Mouse (Mus musculus): ENCODE results near the gene Rnase13. TPM values are rescaled to one million over a fixed set of nuclear protein-coding genes. Genes with fewer than 3 reads are reported as not detected.

Rnase13 gene
- polyA plus RNA-seq (2012; rRNA removed): not detected in 2 replicates

GRCm38 (mm10) chr14:51922571-51922865 lies at the start of gene Rnase13:
Rnase13 (minus strand) TSS chr14:51922773.

GRCm38 (mm10) chr14:51918125-51918524 lies 4.4 kb downstream of the Rnase13 start, which contains the start of gene Tppp2:
Tppp2 (plus strand) TSS chr14:51918425.

GRCm38 (mm10) chr14:51913960-51914762 lies 8.4 kb downstream of the Rnase13 start, which contains the start of gene Ndrg2:
Ndrg2 (minus strand) TSS chr14:51914158.

GRCm38 (mm10) chr14:51892191-51892939 lies 30.2 kb downstream of the Rnase13 start, which contains the start of gene Slc39a2:
Slc39a2 (plus strand) TSS chr14:51892889.

DNA sequence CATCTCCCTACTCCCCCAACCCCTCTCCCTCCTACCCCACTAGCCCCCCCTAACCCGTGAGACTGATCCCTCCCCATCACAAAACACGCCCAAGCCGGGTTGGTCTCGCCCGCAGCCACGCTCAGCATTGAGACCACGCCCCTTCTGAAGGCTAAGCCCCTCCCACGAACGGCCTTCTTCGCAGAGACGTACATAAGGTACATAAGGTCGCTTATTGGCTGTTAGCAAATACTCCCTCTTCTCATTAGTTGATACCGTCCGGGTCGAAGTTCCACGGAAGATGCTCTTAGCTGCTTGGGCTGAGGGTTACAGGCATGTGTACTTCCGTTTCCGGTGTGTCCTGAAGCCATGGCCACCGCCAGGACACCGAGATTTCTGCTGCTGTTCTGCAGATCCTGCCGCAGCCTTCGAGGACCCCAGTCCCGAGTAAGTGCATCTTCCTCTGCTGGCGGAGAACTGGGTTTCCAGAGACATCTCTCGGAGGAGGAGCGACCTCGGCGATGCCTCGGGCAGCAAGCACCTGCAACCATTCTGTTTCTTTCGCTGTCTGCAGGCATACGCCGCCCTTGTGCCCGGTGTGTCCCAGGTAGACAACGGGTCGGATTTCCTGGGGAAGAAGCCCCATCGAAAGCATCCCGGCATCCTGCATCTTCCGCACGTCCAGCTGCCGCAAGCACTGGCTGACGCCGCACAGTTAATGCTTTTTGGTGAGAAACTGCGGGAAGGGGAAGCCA lies 37.8 kb downstream of the Rnase13 start, which contains the start of gene Mettl17:
TSS of gene Mettl17 (plus strand) at position 245 of the 734 bp plus-strand sequence.

Other genes starting within 250 kb of the Rnase13 start
- gene Gm17079, start 227.3 kb downstream of the Rnase13 start, polyA plus RNA-seq (2012; rRNA removed): not detected in 2 replicates
- gene Gm5800, start 205.6 kb downstream of the Rnase13 start, polyA plus RNA-seq (2012; rRNA removed): not detected in 2 replicates
- not detected in 2 replicates for gene Ang4, start 149.2 kb downstream of the Rnase13 start, polyA plus RNA-seq (2012; rRNA removed)
- not detected in 2 replicates for gene AY358078, start 122.7 kb downstream of the Rnase13 start, polyA plus RNA-seq (2012; rRNA removed)
- 1.4 and 2.7 TPM in 2 replicates for gene Ear6, start 69.1 kb downstream of the Rnase13 start, polyA plus RNA-seq (2012; rRNA removed)
- 40.3 and 57.0 TPM in 2 replicates for gene Mettl17, start 37.9 kb downstream of the Rnase13 start, polyA plus RNA-seq (2012; rRNA removed)
- 3.3 and 3.7 TPM in 2 replicates for gene Slc39a2, start 29.9 kb downstream of the Rnase13 start, polyA plus RNA-seq (2012; rRNA removed)
- gene Ndrg2, start 8.6 kb downstream of the Rnase13 start, polyA plus RNA-seq (2012; rRNA removed): 10.3 and 13.9 TPM in 2 replicates
- gene Tppp2, start 4.3 kb downstream of the Rnase13 start, polyA plus RNA-seq (2012; rRNA removed): not detected in 2 replicates
- gene Arhgef40, start 61.9 kb upstream of the Rnase13 start, polyA plus RNA-seq (2012; rRNA removed): 94.3 and 142 TPM in 2 replicates
- gene Tmem253, start 92.9 kb upstream of the Rnase13 start, polyA plus RNA-seq (2012; rRNA removed): 1.6 and 1.7 TPM in 2 replicates
- 172 and 232 TPM in 2 replicates for gene Zfp219, start 98.0 kb upstream of the Rnase13 start, polyA plus RNA-seq (2012; rRNA removed)
- gene Olfr221, start 119.7 kb upstream of the Rnase13 start, polyA plus RNA-seq (2012; rRNA removed): not detected in 2 replicates
- 691 and 1,274 TPM in 2 replicates for gene Hnrnpc, start 181.3 kb upstream of the Rnase13 start, polyA plus RNA-seq (2012; rRNA removed)
- gene Rpgrip1, start 187.9 kb upstream of the Rnase13 start, polyA plus RNA-seq (2012; rRNA removed): 0.92 and 2.0 TPM in 2 replicates